Mouse (Mus musculus) naive thymus-derived CD4-positive, alpha-beta T cell, adult 2 months (primary cell): Measurements from ENCODE around the gene 1300017J02Rik.

ENCODE experiments used
- DNase-seq: peaks from one replicate; pipeline ENCODE4 v3.0.0-alpha.2; 2011; ENCODE audit warnings: low read depth

Gene 1300017J02Rik

GRCm38 (mm10) chr9:103212654-103213420, 92.0 kb downstream of the 1300017J02Rik start:
- DNase-seq = no peak

GRCm38 (mm10) chr9:103208802-103209423, 96.0 kb downstream of the 1300017J02Rik start:
- no peak for DNase-seq

GRCm38 (mm10) chr9:103207846-103208245, 97.0 kb downstream of the 1300017J02Rik start:
- peak; percentile 90 for DNase-seq

GRCm38 (mm10) chr9:103205786-103206185, 99.1 kb downstream of the 1300017J02Rik start:
- DNase-seq = no peak

- peak; percentile 92 for DNase-seq
These were observed 103.2 kb downstream of the 1300017J02Rik start, which contains the start of gene Srprb for GRCm38 (mm10) chr9:103201561-103202260. Gene Srprb, minus strand, starts transcription at chr9:103202137.
